Mouse (Mus musculus) stomach, embryonic 14.5 days (tissue): Measurements from ENCODE around the gene Timp2. TPM values are rescaled to one million over a fixed set of nuclear protein-coding genes. Genes with fewer than 3 reads are reported as not detected.

Experiments
- ATAC-seq: fragments of 200-750 bp; cut with Nextera tagmentation; 2 replicates; pipeline ENCODE4 v1.8.0; 2017; ENCODE audit warnings: low read depth, moderate TSS enrichment; ENCODE audit not compliant: insufficient number of reproducible peaks, insufficient read depth, low FRiP score
- H3K27ac ChIP-seq: fragments of 300-500 bp; sonication (generic); 2 replicates; pipeline ENCODE4 v1.5.1; 2014; ENCODE audit warnings: mild to moderate bottlenecking, low read length, moderate library complexity, mixed read lengths
- H3K27me3 ChIP-seq: fragments of 300-500 bp; sonication (generic); 2 replicates; pipeline ENCODE4 v1.6.1; 2014; ENCODE audit warnings: low read length, control low read depth, mixed read lengths; ENCODE audit not compliant: control insufficient read depth, insufficient read depth
- H3K36me3 ChIP-seq: fragments of 300-500 bp; sonication (generic); 2 replicates; pipeline ENCODE4 v1.6.1; 2014; ENCODE audit warnings: mild to moderate bottlenecking, control low read depth, low read length, moderate library complexity, mixed read lengths; ENCODE audit not compliant: control insufficient read depth, insufficient read depth
- H3K4me1 ChIP-seq: fragments of 300-500 bp; sonication (generic); 2 replicates; pipeline ENCODE4 v1.6.1; 2014; ENCODE audit warnings: low read length, control low read depth, mixed read lengths; ENCODE audit not compliant: control insufficient read depth, insufficient read depth
- H3K4me2 ChIP-seq: fragments of 300-500 bp; sonication (generic); replicated peaks from 2 replicates; pipeline ENCODE4 v1.6.1; 2014; ENCODE audit warnings: low read depth, low read length, control low read depth
- H3K4me3 ChIP-seq: fragments of 300-500 bp; sonication (generic); 2 replicates; pipeline ENCODE4 v1.5.1; 2014; ENCODE audit warnings: low read depth, low read length, control low read depth
- H3K9ac ChIP-seq: fragments of 300-500 bp; sonication (generic); replicated peaks from 2 replicates; pipeline ENCODE4 v1.6.1; 2014; ENCODE audit warnings: low read depth, mild to moderate bottlenecking, control low read depth, low read length, moderate library complexity, mixed read lengths
- H3K9me3 ChIP-seq: fragments of 300-500 bp; sonication (generic); 2 replicates; pipeline ENCODE4 v1.6.1; 2016; ENCODE audit warnings: low read depth, low read length, control low read depth; ENCODE audit not compliant: control insufficient read depth
- WGBS: fragments of 180-500 bp; shearing (Covaris S2); extraction: QIAGEN DNeasy Blood & Tissue Kit; methylation state at CpG from one replicate; pipeline ENCODE4 v1.1.7; 2014; 5-methylcytosine and 5-hydroxymethylcytosine counted together
- polyA plus RNA-seq: library from polyadenylated mRNA; unstranded; fragments of >200 nt; fragmentation: Nextera tagmentation; extraction: Ambion mirVana; gene quantifications from 2 replicates; pipeline ENCODE4 v1.2.1, GENCODE M21; 2014

Timp2 gene
- polyA plus RNA-seq, 1 experiment from 2014 or later, result 101 TPM

- 83% methylated on average over 7 of the region's 7 CpGs for WGBS
- Histone ChIP-seq H3K4me2 (no peak overlapping the region), H3K27me3 (no peaks in the 10 kb centered on the region), H3K36me3 (peaks cover 84% of the 10 kb centered on the region), H3K4me1 (no peaks in the 10 kb centered on the region), H3K9ac (no peak overlapping the region), H3K4me3 (no peak overlapping the region), H3K27ac (no peak overlapping the region), H3K9me3 (no peaks in the 10 kb centered on the region)
- ATAC-seq, result no peak
Observed at GRCm38 (mm10) chr11:118276328-118276727, 79.2 kb downstream of the Timp2 start.

- Histone ChIP-seq H3K9me3 (no peaks in the 10 kb centered on the region), H3K4me2 (no peak overlapping the region), H3K4me3 (no peak overlapping the region), H3K4me1 (no peaks in the 10 kb centered on the region), H3K9ac (no peak overlapping the region), H3K27ac (no peak overlapping the region), H3K36me3 (peaks cover 90% of the 10 kb centered on the region), H3K27me3 (no peaks in the 10 kb centered on the region)
- ATAC-seq, result no peak
- WGBS, result 91% methylated on average over 9 of the region's 9 CpGs
Observed at GRCm38 (mm10) chr11:118275092-118275491, 80.4 kb downstream of the Timp2 start.

- 93% methylated on average over 3 of the region's 3 CpGs for WGBS
- H3K4me1 ChIP-seq, result no peaks in the 10 kb centered on the region
- no peak for ATAC-seq
- no peak overlapping the region for H3K4me3 ChIP-seq
- no peak overlapping the region for H3K27ac ChIP-seq
- H3K36me3 ChIP-seq, result peaks cover 89% of the 10 kb centered on the region
- H3K9ac ChIP-seq, result no peak overlapping the region
- H3K4me2 ChIP-seq, result no peak overlapping the region
- no peaks in the 10 kb centered on the region for H3K9me3 ChIP-seq
- H3K27me3 ChIP-seq, result no peaks in the 10 kb centered on the region
Observed at GRCm38 (mm10) chr11:118269827-118270226, 85.7 kb downstream of the Timp2 start.

- no peaks in the 10 kb centered on the region for H3K9me3 ChIP-seq
- H3K36me3 ChIP-seq, result peaks cover 88% of the 10 kb centered on the region
- 92% methylated on average over 7 of the region's 7 CpGs for WGBS
- no peak overlapping the region for H3K9ac ChIP-seq
- H3K27ac ChIP-seq, result no peak overlapping the region
- H3K27me3 ChIP-seq, result no peaks in the 10 kb centered on the region
- no peak overlapping the region for H3K4me3 ChIP-seq
- no peaks in the 10 kb centered on the region for H3K4me1 ChIP-seq
- no peak for ATAC-seq
- no peak overlapping the region for H3K4me2 ChIP-seq
Observed at GRCm38 (mm10) chr11:118266666-118267046, 88.9 kb downstream of the Timp2 start.

GRCm38 (mm10) chr11:118266044-118266665, 89.4 kb downstream of the Timp2 start:
- no peak overlapping the region for H3K4me2 ChIP-seq
- peaks cover 88% of the 10 kb centered on the region for H3K36me3 ChIP-seq
- H3K9ac ChIP-seq, result no peak overlapping the region
- 91% methylated on average over 10 of the region's 10 CpGs for whole genome bisulfite sequencing
- no peak overlapping the region for H3K4me3 ChIP-seq
- no peak overlapping the region for H3K27ac ChIP-seq
- no peaks in the 10 kb centered on the region for H3K27me3 ChIP-seq
- H3K9me3 ChIP-seq, result no peaks in the 10 kb centered on the region
- ATAC-seq, result no peak
- no peaks in the 10 kb centered on the region for H3K4me1 ChIP-seq

- Histone ChIP-seq H3K36me3 (peaks cover 90% of the 10 kb centered on the region), H3K4me2 (no peak overlapping the region), H3K4me3 (no peak overlapping the region), H3K9ac (no peak overlapping the region), H3K27me3 (no peaks in the 10 kb centered on the region), H3K9me3 (no peaks in the 10 kb centered on the region), H3K27ac (no peak overlapping the region), H3K4me1 (no peaks in the 10 kb centered on the region)
- WGBS, result 86% methylated on average over 11 of the region's 11 CpGs
- ATAC-seq, result no peak
Observed at GRCm38 (mm10) chr11:118265621-118266020, 89.9 kb downstream of the Timp2 start.

GRCm38 (mm10) chr11:118263146-118263545, 92.4 kb downstream of the Timp2 start:
- no peak for ATAC-seq
- H3K27ac ChIP-seq, result no peak overlapping the region
- H3K4me1 ChIP-seq, result no peaks in the 10 kb centered on the region
- no peak overlapping the region for H3K9ac ChIP-seq
- H3K27me3 ChIP-seq, result no peaks in the 10 kb centered on the region
- H3K36me3 ChIP-seq, result peaks cover 92% of the 10 kb centered on the region
- H3K9me3 ChIP-seq, result no peaks in the 10 kb centered on the region
- H3K4me3 ChIP-seq, result no peak overlapping the region
- no peak overlapping the region for H3K4me2 ChIP-seq
- 92% methylated on average over 5 of the region's 5 CpGs for WGBS

- Histone ChIP-seq H3K27ac (no peak overlapping the region), H3K27me3 (no peaks in the 10 kb centered on the region)
- 87% methylated on average over 8 of the region's 8 CpGs for WGBS
Observed at GRCm38 (mm10) chr11:118260081-118260480, 95.5 kb downstream of the Timp2 start.

GRCm38 (mm10) chr11:118259580-118259979, 96.0 kb downstream of the Timp2 start:
- Histone ChIP-seq H3K4me2 (no peak overlapping the region), H3K9me3 (no peaks in the 10 kb centered on the region), H3K4me1 (peaks cover 5% of the 10 kb centered on the region; the same call in 1 of the 2 replicates), H3K27me3 (no peaks in the 10 kb centered on the region), H3K4me3 (no peak overlapping the region), H3K36me3 (peaks cover 65% of the 10 kb centered on the region), H3K27ac (no peak overlapping the region), H3K9ac (no peak overlapping the region)
- no peak for ATAC-seq
- WGBS, result 95% methylated on average over 8 of the region's 8 CpGs

More at GRCm38 (mm10) chr11:118260081-118260480, 95.5 kb downstream of the Timp2 start:
- ATAC-seq, result no peak
- Histone ChIP-seq H3K4me3 (no peak overlapping the region), H3K4me1 (peaks cover under 1% of the 10 kb centered on the region; the same call in 1 of the 2 replicates), H3K9me3 (no peaks in the 10 kb centered on the region), H3K36me3 (peaks cover 70% of the 10 kb centered on the region), H3K4me2 (no peak overlapping the region), H3K9ac (no peak overlapping the region)
